Mouse (Mus musculus) stomach, embryonic 16.5 days (tissue): ENCODE measurements around the gene Egfem1. TPM values are rescaled to one million over a fixed set of nuclear protein-coding genes. Genes with fewer than 3 reads are reported as not detected.

ENCODE experiments used
- ATAC-seq: fragments of 200-750 bp; cut with Nextera tagmentation; 2 replicates; pipeline ENCODE4 v1.8.0; 2017; ENCODE audit warnings: moderate number of reproducible peaks, moderate TSS enrichment; ENCODE audit not compliant: insufficient read depth, low FRiP score
- H3K27ac ChIP-seq: fragments of 300-500 bp; sonication (generic); 2 replicates; pipeline ENCODE4 v1.5.1; 2014; ENCODE audit warnings: low read length
- H3K27me3 ChIP-seq: fragments of 300-500 bp; sonication (generic); 2 replicates; pipeline ENCODE4 v1.6.1; 2014; ENCODE audit warnings: low read length, control low read depth, mixed read lengths; ENCODE audit not compliant: control insufficient read depth, insufficient read depth
- H3K36me3 ChIP-seq: fragments of 300-500 bp; sonication (generic); 2 replicates; pipeline ENCODE4 v1.6.1; 2014; ENCODE audit warnings: low read length; ENCODE audit not compliant: control insufficient read depth, insufficient read depth
- H3K4me1 ChIP-seq: fragments of 300-500 bp; sonication (generic); 2 replicates; pipeline ENCODE4 v1.6.1; 2014; ENCODE audit warnings: low read length, control low read depth, mixed read lengths; ENCODE audit not compliant: control insufficient read depth, insufficient read depth
- H3K4me2 ChIP-seq: fragments of 300-500 bp; sonication (generic); 2 replicates; pipeline ENCODE4 v1.6.1; 2014; ENCODE audit warnings: low read depth, low read length, mixed read lengths
- H3K4me3 ChIP-seq: fragments of 300-500 bp; sonication (generic); replicated peaks from 2 replicates; pipeline ENCODE4 v1.5.1; 2014; ENCODE audit warnings: mild to moderate bottlenecking, low read length
- H3K9ac ChIP-seq: fragments of 300-500 bp; sonication (generic); 2 replicates; pipeline ENCODE4 v1.6.1; 2014; ENCODE audit warnings: low read length
- H3K9me3 ChIP-seq: fragments of 300-500 bp; sonication (generic); replicated peaks from 2 replicates; pipeline ENCODE4 v1.6.1; 2016; ENCODE audit warnings: low read length, control low read depth; ENCODE audit not compliant: control insufficient read depth
- WGBS: fragments of 180-500 bp; shearing (Covaris S2); extraction: QIAGEN DNeasy Blood & Tissue Kit; methylation state at CpG from one replicate; pipeline ENCODE4 v1.1.7; 2014; 5-methylcytosine and 5-hydroxymethylcytosine counted together
- polyA plus RNA-seq: library from polyadenylated mRNA; unstranded; fragments of >200 nt; fragmentation: Nextera tagmentation; extraction: Ambion mirVana; gene quantifications from 2 replicates; pipeline ENCODE4 v1.2.1, GENCODE M21; 2015

Gene Egfem1
- polyA plus RNA-seq, 1 experiment from 2014 or later, result 0.67 TPM

GRCm38 (mm10) chr3:29578055-29578860, 496.4 kb downstream of the Egfem1 start:
- ATAC-seq, result no peak
- no peak overlapping the region for H3K4me3 ChIP-seq
- WGBS, result 74% methylated on average over 5 of the region's 5 CpGs

GRCm38 (mm10) chr3:29582749-29583148, 500.9 kb downstream of the Egfem1 start:
- Histone ChIP-seq H3K36me3 (no peaks in the 10 kb centered on the region), H3K4me3 (no peak overlapping the region), H3K27me3 (no peaks in the 10 kb centered on the region), H3K4me1 (no peaks in the 10 kb centered on the region), H3K27ac (no peak overlapping the region), H3K9ac (no peak overlapping the region), H3K4me2 (no peak overlapping the region), H3K9me3 (no peaks in the 10 kb centered on the region)
- ATAC-seq, result no peak
- WGBS, result 34% methylated on average over 8 of the region's 8 CpGs

More at GRCm38 (mm10) chr3:29578055-29578860, 496.4 kb downstream of the Egfem1 start:
- H3K9me3 ChIP-seq, result no peaks in the 10 kb centered on the region
- H3K27me3 ChIP-seq, result no peaks in the 10 kb centered on the region
- H3K4me2 ChIP-seq, result no peak overlapping the region
- no peak overlapping the region for H3K9ac ChIP-seq
- no peaks in the 10 kb centered on the region for H3K4me1 ChIP-seq
- H3K27ac ChIP-seq, result no peak overlapping the region
- no peaks in the 10 kb centered on the region for H3K36me3 ChIP-seq

- Histone ChIP-seq H3K36me3 (no peaks in the 10 kb centered on the region), H3K27me3 (no peaks in the 10 kb centered on the region), H3K4me2 (no peak overlapping the region), H3K9ac (no peak overlapping the region), H3K4me1 (no peaks in the 10 kb centered on the region), H3K9me3 (no peaks in the 10 kb centered on the region), H3K4me3 (no peak overlapping the region), H3K27ac (no peak overlapping the region)
- no peak for ATAC-seq
- 66% methylated on average over 7 of the region's 7 CpGs for WGBS
Measured at GRCm38 (mm10) chr3:29602140-29602539, 520.3 kb downstream of the Egfem1 start.

- Histone ChIP-seq H3K27ac (no peak overlapping the region), H3K9ac (no peak overlapping the region), H3K4me1 (no peaks in the 10 kb centered on the region), H3K36me3 (no peaks in the 10 kb centered on the region), H3K27me3 (no peaks in the 10 kb centered on the region), H3K9me3 (no peaks in the 10 kb centered on the region), H3K4me3 (no peak overlapping the region), H3K4me2 (no peak overlapping the region)
- ATAC-seq, result no peak
- 33% methylated on average over 3 of the region's 3 CpGs for WGBS
Measured at GRCm38 (mm10) chr3:29608713-29609112, 526.9 kb downstream of the Egfem1 start.

- no peak overlapping the region for H3K27ac ChIP-seq
- no peaks in the 10 kb centered on the region for H3K27me3 ChIP-seq
- WGBS, result 70% methylated on average over 2 of the region's 2 CpGs
- no peak overlapping the region for H3K4me2 ChIP-seq
- no peaks in the 10 kb centered on the region for H3K4me1 ChIP-seq
- H3K36me3 ChIP-seq, result no peaks in the 10 kb centered on the region
- no peak overlapping the region for H3K9ac ChIP-seq
- ATAC-seq, result no peak
- no peaks in the 10 kb centered on the region for H3K9me3 ChIP-seq
- H3K4me3 ChIP-seq, result no peak overlapping the region
Measured at GRCm38 (mm10) chr3:29609174-29609573, 527.4 kb downstream of the Egfem1 start.

- Histone ChIP-seq H3K4me3 (no peak overlapping the region), H3K9ac (no peak overlapping the region), H3K27me3 (no peaks in the 10 kb centered on the region), H3K4me2 (no peak overlapping the region), H3K27ac (no peak overlapping the region), H3K4me1 (no peaks in the 10 kb centered on the region), H3K9me3 (no peaks in the 10 kb centered on the region), H3K36me3 (no peaks in the 10 kb centered on the region)
- WGBS, result 48% methylated on average over 1 of the region's 1 CpGs
- ATAC-seq, result no peak
Measured at GRCm38 (mm10) chr3:29619586-29619985, 537.8 kb downstream of the Egfem1 start.

GRCm38 (mm10) chr3:29639819-29640218, 558.0 kb downstream of the Egfem1 start:
- Histone ChIP-seq H3K9me3 (no peaks in the 10 kb centered on the region), H3K9ac (no peak overlapping the region), H3K4me3 (no peak overlapping the region), H3K27me3 (no peaks in the 10 kb centered on the region), H3K4me1 (no peaks in the 10 kb centered on the region), H3K36me3 (no peaks in the 10 kb centered on the region), H3K4me2 (no peak overlapping the region), H3K27ac (no peak overlapping the region)
- 60% methylated on average over 2 of the region's 2 CpGs for WGBS
- ATAC-seq, result no peak

GRCm38 (mm10) chr3:29666796-29667195, 585.0 kb downstream of the Egfem1 start:
- no peak overlapping the region for H3K9ac ChIP-seq
- no peaks in the 10 kb centered on the region for H3K4me1 ChIP-seq
- H3K36me3 ChIP-seq, result no peaks in the 10 kb centered on the region
- no peak for ATAC-seq
- H3K4me3 ChIP-seq, result no peak overlapping the region
- H3K27me3 ChIP-seq, result no peaks in the 10 kb centered on the region
- 79% methylated on average over 2 of the region's 2 CpGs for WGBS
- no peak overlapping the region for H3K4me2 ChIP-seq
- no peaks in the 10 kb centered on the region for H3K9me3 ChIP-seq
- no peak overlapping the region for H3K27ac ChIP-seq

- no peaks in the 10 kb centered on the region for H3K27me3 ChIP-seq
- no peak for ATAC-seq
- H3K27ac ChIP-seq, result no peak overlapping the region
- no peaks in the 10 kb centered on the region for H3K36me3 ChIP-seq
- no peaks in the 10 kb centered on the region for H3K9me3 ChIP-seq
- H3K4me1 ChIP-seq, result no peaks in the 10 kb centered on the region
- WGBS, result 81% methylated on average over 8 of the region's 8 CpGs
- no peak overlapping the region for H3K4me3 ChIP-seq
- H3K9ac ChIP-seq, result no peak overlapping the region
- H3K4me2 ChIP-seq, result no peak overlapping the region
Measured at GRCm38 (mm10) chr3:29689367-29690285, 607.8 kb downstream of the Egfem1 start.
